Mouse (Mus musculus) heart, postnatal 0 days (tissue): Measurements from ENCODE around the gene Gtf2ird1. TPM values are rescaled to one million over a fixed set of nuclear protein-coding genes. Genes with fewer than 3 reads are reported as not detected.

ENCODE experiments used
- ATAC-seq: fragments of 200-750 bp; cut with Nextera tagmentation; 2 replicates; pipeline ENCODE4 v1.8.0; 2017; ENCODE audit warnings: low read depth, moderate number of reproducible peaks, moderate library complexity; ENCODE audit not compliant: insufficient read depth
- DNase-seq: peaks from one replicate; pipeline ENCODE4 v3.0.0-alpha.2; 2016; ENCODE audit warnings: low spot score
- H3K27ac ChIP-seq: fragments of 300-500 bp; sonication (generic); 2 replicates; pipeline ENCODE4 v1.5.1; 2014; ENCODE audit warnings: low read depth, mild to moderate bottlenecking
- H3K27me3 ChIP-seq: fragments of 300-500 bp; sonication (generic); 2 replicates; pipeline ENCODE4 v1.6.1; 2014; ENCODE audit warnings: low read length, mixed read lengths; ENCODE audit not compliant: control insufficient read depth, insufficient read depth
- H3K36me3 ChIP-seq: fragments of 300-500 bp; sonication (generic); replicated peaks from 2 replicates; pipeline ENCODE4 v1.6.1; 2014; ENCODE audit warnings: low read length, mixed read lengths; ENCODE audit not compliant: control insufficient read depth, insufficient read depth
- H3K4me1 ChIP-seq: fragments of 300-500 bp; sonication (generic); 2 replicates; pipeline ENCODE4 v1.6.1; 2014; ENCODE audit warnings: antibody characterized with exemption; ENCODE audit not compliant: control insufficient read depth, insufficient read depth
- H3K4me2 ChIP-seq: fragments of 300-500 bp; sonication (generic); 2 replicates; pipeline ENCODE4 v1.6.1; 2014; ENCODE audit warnings: low read depth, mild to moderate bottlenecking, low read length, moderate library complexity
- H3K4me3 ChIP-seq: fragments of 300-500 bp; sonication (generic); 2 replicates; pipeline ENCODE4 v1.5.1; 2014; ENCODE audit warnings: low read depth, low read length
- H3K9ac ChIP-seq: fragments of 300-500 bp; sonication (generic); replicated peaks from 2 replicates; pipeline ENCODE4 v1.6.1; 2014; ENCODE audit warnings: low read depth, low read length, mixed read lengths
- H3K9me3 ChIP-seq: fragments of 300-500 bp; sonication (generic); replicated peaks from 2 replicates; pipeline ENCODE4 v1.6.1; 2016; ENCODE audit warnings: low read length; ENCODE audit not compliant: control insufficient read depth
- CTCF ChIP-seq: IDR thresholded peaks from 2 replicates; pipeline ENCODE4 v1.5.1; 2016; ENCODE audit warnings: antibody characterized with exemption, control low read depth, low read depth
- EP300 ChIP-seq: IDR thresholded peaks from 2 replicates; pipeline ENCODE4 v1.6.1; 2016; ENCODE audit warnings: antibody characterized with exemption, low read depth
- WGBS: fragments of 180-500 bp; shearing (Covaris S2); extraction: QIAGEN DNeasy Blood & Tissue Kit; methylation state at CpG from one replicate; pipeline ENCODE4 v1.1.7; 2014; 5-methylcytosine and 5-hydroxymethylcytosine counted together
- polyA plus RNA-seq: library from polyadenylated mRNA; unstranded; fragments of >200 nt; fragmentation: Nextera tagmentation; extraction: Ambion mirVana; gene quantifications from 2 replicates; pipeline ENCODE4 v1.2.1, GENCODE M21; 2015
- total RNA-seq: library from RNA; depleted of rRNA; stranded (reverse); fragments of >200 nt; gene quantifications from 2 replicates; pipeline ENCODE4 v1.2.3, GENCODE M21; 2014; ENCODE audit warnings: low replicate concordance

The Gtf2ird1 gene
- total and polyA plus RNA-seq, 2 experiments from 2014 or later: 27.7 to 28.8 TPM

GRCm38 (mm10) chr5:134401841-134402240 is 54.7 kb downstream of the Gtf2ird1 start:
- 95% methylated on average over 18 of the region's 18 CpGs for WGBS
- peaks cover 6% of the 10 kb centered on the region for H3K4me1 ChIP-seq
- no peak overlapping the region for H3K27ac ChIP-seq
- no peak overlapping the region for H3K4me2 ChIP-seq
- no peak for TF ChIP-seq CTCF
- no peak for TF ChIP-seq EP300
- no peaks in the 10 kb centered on the region for H3K27me3 ChIP-seq
- DNase-seq (no peak), ATAC-seq (no peak)
- no peak overlapping the region for H3K9ac ChIP-seq
- peaks cover 71% of the 10 kb centered on the region for H3K36me3 ChIP-seq
- no peak overlapping the region for H3K4me3 ChIP-seq
- no peaks in the 10 kb centered on the region for H3K9me3 ChIP-seq

DNA sequence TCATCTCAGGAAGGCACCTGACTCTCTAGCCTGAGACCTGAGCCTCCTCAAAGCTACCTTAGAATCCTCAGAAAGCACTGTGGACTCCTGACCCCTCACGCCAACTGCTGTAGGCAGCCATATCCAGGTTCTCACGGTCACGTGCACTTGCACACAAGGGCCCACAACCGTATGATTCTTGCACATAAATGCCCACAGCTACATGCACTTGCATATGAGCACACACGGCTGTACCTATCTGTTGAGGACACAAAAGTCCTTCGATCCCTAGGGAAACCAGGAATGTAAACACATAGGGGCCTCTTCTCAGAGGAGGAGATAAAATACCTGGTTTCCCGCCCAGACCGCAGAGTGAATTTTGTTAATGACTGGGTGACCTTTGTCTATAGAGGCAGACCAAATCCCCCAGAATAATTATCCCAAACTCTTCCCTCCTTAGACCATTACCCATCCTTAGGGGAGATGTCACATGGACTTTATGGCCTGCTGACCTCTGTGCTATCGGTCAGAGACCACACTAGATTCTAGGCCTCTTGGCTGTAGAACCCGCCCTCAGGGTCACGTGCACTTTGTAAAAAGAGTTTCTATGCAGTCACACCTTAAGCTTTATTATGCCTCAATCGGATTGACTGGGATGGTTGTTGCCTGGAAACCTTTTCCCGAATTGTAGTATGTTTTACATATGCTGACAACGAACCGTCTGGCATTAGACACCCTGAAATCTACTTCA is 58.9 kb downstream of the Gtf2ird1 start:
- WGBS: 82% methylated on average over 15 of the region's 15 CpGs
- Histone ChIP-seq H3K9me3 (no peaks in the 10 kb centered on the region), H3K27ac (no peak overlapping the region), H3K4me1 (peaks cover 23% of the 10 kb centered on the region), H3K27me3 (no peaks in the 10 kb centered on the region), H3K36me3 (peaks cover 37% of the 10 kb centered on the region), H3K9ac (no peak overlapping the region), H3K4me2 (no peak overlapping the region), H3K4me3 (no peak overlapping the region)
- no peak for TF ChIP-seq EP300
- TF ChIP-seq CTCF: no peak
- ATAC-seq (no peak), DNase-seq (no peak)

DNA sequence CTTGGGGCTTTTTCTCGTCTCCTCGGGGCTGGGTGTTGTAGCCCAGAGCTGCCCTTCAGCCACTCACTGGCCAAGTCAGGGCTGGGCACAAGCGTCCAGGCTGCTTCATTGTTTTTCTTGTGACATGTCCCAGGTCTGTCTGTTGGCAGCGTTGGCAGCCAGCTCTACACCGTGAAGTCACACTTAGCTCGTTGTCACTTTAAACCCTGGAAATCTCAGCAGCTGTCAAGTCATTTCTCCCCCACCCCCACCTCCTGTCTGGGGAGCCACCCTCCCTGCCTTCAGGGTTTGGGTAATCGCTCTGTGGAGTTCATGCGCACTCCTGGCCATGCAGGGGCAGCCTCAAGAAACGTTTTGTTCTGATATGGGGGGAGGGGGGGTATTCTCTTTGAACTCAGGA is 60.0 kb downstream of the Gtf2ird1 start:
- DNase-seq (peak; percentile 60), ATAC-seq (peak; percentile 52)
- no peak overlapping the region for H3K4me2 ChIP-seq
- no peaks in the 10 kb centered on the region for H3K27me3 ChIP-seq
- TF ChIP-seq CTCF: no peak
- WGBS: 14% methylated on average over 9 of the region's 9 CpGs
- no peak overlapping the region for H3K9ac ChIP-seq
- no peak overlapping the region for H3K4me3 ChIP-seq
- H3K27ac ChIP-seq: peak overlapping the region; percentile 82
- no peaks in the 10 kb centered on the region for H3K9me3 ChIP-seq
- peaks cover 23% of the 10 kb centered on the region for H3K4me1 ChIP-seq
- peaks cover 36% of the 10 kb centered on the region for H3K36me3 ChIP-seq

GRCm38 (mm10) chr5:134394624-134395023 is 61.9 kb downstream of the Gtf2ird1 start:
- Histone ChIP-seq H3K27ac (peak overlapping the region; percentile 82), H3K9me3 (no peaks in the 10 kb centered on the region), H3K9ac (0 out of 2 replicates have a peak overlapping the region, but pooled peaks have one; percentile 2), H3K36me3 (peaks cover 39% of the 10 kb centered on the region), H3K4me1 (peaks cover 23% of the 10 kb centered on the region), H3K4me2 (peak overlapping the region; percentile 24; the same call in 1 of the 2 replicates), H3K27me3 (no peaks in the 10 kb centered on the region), H3K4me3 (no peak overlapping the region)
- DNase-seq (peak; percentile 85), ATAC-seq (peak; percentile 76)
- TF ChIP-seq CTCF (no peak), EP300 (0 out of 2 replicates have a peak, but pooled peaks have one; percentile 36)
- WGBS: 49% methylated on average over 10 of the region's 10 CpGs

GRCm38 (mm10) chr5:134393624-134394023 is 62.9 kb downstream of the Gtf2ird1 start:
- Histone ChIP-seq H3K9ac (no peak overlapping the region), H3K4me2 (no peak overlapping the region), H3K9me3 (no peaks in the 10 kb centered on the region), H3K27ac (peak overlapping the region; percentile 82), H3K27me3 (no peaks in the 10 kb centered on the region), H3K4me3 (no peak overlapping the region), H3K36me3 (peaks cover 49% of the 10 kb centered on the region), H3K4me1 (peaks cover 23% of the 10 kb centered on the region)
- TF ChIP-seq EP300: no peak
- TF ChIP-seq CTCF: no peak
- ATAC-seq (peak; percentile 47; the same call in 1 of the 2 replicates), DNase-seq (no peak)
- WGBS: 56% methylated on average over 6 of the region's 6 CpGs
